In genomic region chr3:68476336-68476735, GRCm38 (mm10) we compare ENCODE assay signal across 25 mouse cellular contexts.
DNase-seq lines count a peak whose midpoint lies in the region; ATAC-seq and TF ChIP-seq lines count a peak whose summit lies in the region.
"Had no signal": no experiment of that assay in that cellular context is flagged by ENCODE, and none has a peak within 500 bp of the region (broad histone marks: within the 10 kb centered on the region; RNA-seq: fewer than 3 reads in every experiment).

No protein-coding gene starts in this region.

- no peak overlapping the region for H3K4me3 ChIP-seq in heart, embryonic 10.5 days
- no peak overlapping the region for H3K4me3 ChIP-seq in midbrain, embryonic 11.5 days (ENCODE audit: low read depth, low read length)
- no peak overlapping the region for H3K4me3 ChIP-seq in midbrain, postnatal 0 days (ENCODE audit: low read depth, low read length)
- no peak overlapping the region for H3K4me3 ChIP-seq in intestine, embryonic 15.5 days (replicated peaks)
- no peak overlapping the region for H3K4me3 ChIP-seq in intestine, postnatal 0 days (ENCODE audit: low read depth, low read length)
- H3K4me3 ChIP-seq: embryonic facial prominence, embryonic 10.5 days; embryonic facial prominence, embryonic 12.5 days; forebrain, embryonic 13.5 days; forebrain, embryonic 15.5 days had no signal

- H3K9ac ChIP-seq in midbrain, embryonic 11.5 days (ENCODE audit: low read length): no peak overlapping the region
- H3K9ac ChIP-seq in midbrain, postnatal 0 days (replicated peaks; ENCODE audit: low read length, poor library complexity, severe bottlenecking): no peak overlapping the region
- no peak overlapping the region for H3K9ac ChIP-seq in intestine, embryonic 15.5 days
- H3K9ac ChIP-seq in intestine, postnatal 0 days (ENCODE audit: low read depth, low read length): no peak overlapping the region
- H3K9ac ChIP-seq: embryonic facial prominence, embryonic 12.5 days; forebrain, embryonic 13.5 days; forebrain, embryonic 15.5 days; forebrain, postnatal 0 days had no signal

- H3K27ac ChIP-seq in heart, embryonic 10.5 days: no peak overlapping the region
- no peak overlapping the region for H3K27ac ChIP-seq in midbrain, embryonic 11.5 days (ENCODE audit: low read depth, low read length)
- no peak overlapping the region for H3K27ac ChIP-seq in midbrain, postnatal 0 days (ENCODE audit: low read depth, low read length)
- no peak overlapping the region for H3K27ac ChIP-seq in intestine, embryonic 15.5 days
- H3K27ac ChIP-seq in intestine, postnatal 0 days (ENCODE audit: low read depth, low read length): no peak overlapping the region
- H3K27ac ChIP-seq: embryonic facial prominence, embryonic 10.5 days; embryonic facial prominence, embryonic 12.5 days; forebrain, embryonic 13.5 days; forebrain, embryonic 15.5 days had no signal

- H3K9me3 ChIP-seq in heart, embryonic 10.5 days: no peaks in the 10 kb centered on the region
- no peaks in the 10 kb centered on the region for H3K9me3 ChIP-seq in midbrain, embryonic 11.5 days (ENCODE audit: control insufficient read depth, low read length)
- H3K9me3 ChIP-seq in midbrain, postnatal 0 days (ENCODE audit: low read length): no peaks in the 10 kb centered on the region
- H3K9me3 ChIP-seq in intestine, embryonic 15.5 days: no peaks in the 10 kb centered on the region
- no peaks in the 10 kb centered on the region for H3K9me3 ChIP-seq in intestine, postnatal 0 days (ENCODE audit: control insufficient read depth)
- H3K9me3 ChIP-seq: embryonic facial prominence, embryonic 10.5 days; embryonic facial prominence, embryonic 12.5 days; forebrain, embryonic 13.5 days; forebrain, embryonic 15.5 days had no signal

- H3K4me1 ChIP-seq in heart, embryonic 10.5 days: no peaks in the 10 kb centered on the region
- peaks cover 4% of the 10 kb centered on the region; the same call in 1 of the 2 replicates for H3K4me1 ChIP-seq in midbrain, embryonic 11.5 days (ENCODE audit: control insufficient read depth, insufficient read depth, low read length)
- no peaks in the 10 kb centered on the region for H3K4me1 ChIP-seq in midbrain, postnatal 0 days (ENCODE audit: insufficient read depth, low read length)
- no peaks in the 10 kb centered on the region for H3K4me1 ChIP-seq in intestine, embryonic 15.5 days (replicated peaks)
- H3K4me1 ChIP-seq in intestine, postnatal 0 days (replicated peaks; ENCODE audit: control insufficient read depth, insufficient read depth, low read length): no peaks in the 10 kb centered on the region
- H3K4me1 ChIP-seq: embryonic facial prominence, embryonic 12.5 days; forebrain, embryonic 13.5 days; forebrain, embryonic 15.5 days had no signal

- 0 out of 2 replicates have a peak, but pooled peaks cover 15% of the 10 kb centered on the region for H3K36me3 ChIP-seq in heart, embryonic 10.5 days
- H3K36me3 ChIP-seq in midbrain, embryonic 11.5 days (ENCODE audit: control insufficient read depth, insufficient read depth, low read length): no peaks in the 10 kb centered on the region
- H3K36me3 ChIP-seq in midbrain, postnatal 0 days (ENCODE audit: insufficient read depth, low read length): no peaks in the 10 kb centered on the region
- no peaks in the 10 kb centered on the region for H3K36me3 ChIP-seq in intestine, embryonic 15.5 days
- H3K36me3 ChIP-seq in intestine, postnatal 0 days (ENCODE audit: control insufficient read depth, insufficient read depth): no peaks in the 10 kb centered on the region
- H3K36me3 ChIP-seq: embryonic facial prominence, embryonic 10.5 days; embryonic facial prominence, embryonic 12.5 days; forebrain, embryonic 15.5 days had no signal

- no peak for TF ChIP-seq CTCF in midbrain, postnatal 0 days (IDR thresholded peaks at IDR 0.05)
- no peak for TF ChIP-seq CTCF in intestine, postnatal 0 days (IDR thresholded peaks at IDR 0.05; ENCODE audit: low read depth)

- no peaks in the 10 kb centered on the region for H3K27me3 ChIP-seq in heart, embryonic 10.5 days (ENCODE audit: insufficient read depth, poor library complexity, severe bottlenecking)
- no peaks in the 10 kb centered on the region for H3K27me3 ChIP-seq in midbrain, embryonic 11.5 days (ENCODE audit: control insufficient read depth, insufficient read depth, low read length)
- 0 out of 2 replicates have a peak, but pooled peaks cover 5% of the 10 kb centered on the region for H3K27me3 ChIP-seq in midbrain, postnatal 0 days (ENCODE audit: insufficient read depth, low read length)
- no peaks in the 10 kb centered on the region for H3K27me3 ChIP-seq in intestine, embryonic 15.5 days (replicated peaks)
- H3K27me3 ChIP-seq in intestine, postnatal 0 days (replicated peaks; ENCODE audit: control insufficient read depth, insufficient read depth, low read length): no peaks in the 10 kb centered on the region
- H3K27me3 ChIP-seq: CH12.LX; embryonic facial prominence, embryonic 12.5 days; forebrain, embryonic 13.5 days; forebrain, embryonic 15.5 days had no signal

- ATAC-seq in midbrain, embryonic 11.5 days (ENCODE audit: low FRiP score): no peak
- ATAC-seq in midbrain, postnatal 0 days (ENCODE audit: low FRiP score): no peak
- ATAC-seq in intestine, embryonic 15.5 days: no peak
- ATAC-seq in intestine, postnatal 0 days: no peak
- ATAC-seq: CD4-positive, CD25-positive, alpha-beta regulatory T cell, adult 4 months; forebrain, embryonic 13.5 days; forebrain, embryonic 15.5 days; forebrain, postnatal 0 days had no signal

- H3K4me2 ChIP-seq in midbrain, embryonic 11.5 days: no peak overlapping the region
- no peak overlapping the region for H3K4me2 ChIP-seq in midbrain, postnatal 0 days (ENCODE audit: low read depth, low read length, poor library complexity, severe bottlenecking)
- no peak overlapping the region for H3K4me2 ChIP-seq in intestine, embryonic 15.5 days (replicated peaks)
- no peak overlapping the region for H3K4me2 ChIP-seq in intestine, postnatal 0 days (replicated peaks; ENCODE audit: low read depth)
- H3K4me2 ChIP-seq: embryonic facial prominence, embryonic 12.5 days; forebrain, embryonic 13.5 days; forebrain, embryonic 15.5 days had no signal

- DNase-seq in heart, adult 11 months: peak; percentile 79
- DNase-seq in heart, embryonic 10.5 days (ENCODE audit: low spot score): no peak
- DNase-seq in midbrain, embryonic 11.5 days (ENCODE audit: low spot score, missing footprints): peak; percentile 8
- DNase-seq in midbrain, postnatal 0 days (ENCODE audit: low spot score): no peak
- DNase-seq in ES-CJ7 (ENCODE audit: low read depth, low spot score) (peak; percentile 56), ZHBTc4 (ENCODE audit: low read depth, low spot score) (peak; percentile 57)
- DNase-seq: adrenal gland, adult 2 months; adrenal gland, postnatal 10 days; adrenal gland, postnatal 25 days; B cell, adult 2 months; cerebellum, adult 11 months; cerebellum, adult 18-20 months; cerebellum, adult 8-10 months; cerebellum, adult 9-11 months; cerebellum, postnatal 14 days; cerebellum, postnatal 36 days; forebrain, postnatal 0 days had no signal

- WGBS in heart, embryonic 10.5 days: 82% methylated on average over 7 of the region's 7 CpGs
- WGBS in midbrain, embryonic 11.5 days: 91% methylated on average over 7 of the region's 7 CpGs
- WGBS in midbrain, postnatal 0 days: 93% methylated on average over 7 of the region's 7 CpGs
- 88% methylated on average over 7 of the region's 7 CpGs for WGBS in intestine, embryonic 15.5 days
- WGBS in intestine, postnatal 0 days: 80% methylated on average over 7 of the region's 7 CpGs

Comparison
In these comparisons a context has a peak if more than half of its experiments do, and no peak if none do; other contexts are left out.
1. DNase-seq: peak in heart, adult 11 months (single experiment), midbrain, embryonic 11.5 days (single experiment), ES-CJ7 (single experiment) and ZHBTc4 (single experiment); none in heart, embryonic 10.5 days (single experiment) and midbrain, postnatal 0 days (single experiment).